Mouse (Mus musculus) stomach, embryonic 15.5 days (tissue): ENCODE measurements around the gene Gm27029. TPM values are rescaled to one million over a fixed set of nuclear protein-coding genes. Genes with fewer than 3 reads are reported as not detected.
A peak's percentile ranks its signal among the peaks of the same experiment; 100 is the strongest.
"Not testable (repeated sequence)": the region's sequence is repeated elsewhere in the genome, so short reads cannot be mapped to it uniquely, and the experiment has no call there.

ENCODE experiments used
- ATAC-seq: fragments of 200-750 bp; cut with Nextera tagmentation; 2 replicates; pipeline ENCODE4 v1.8.0; 2017; ENCODE audit warnings: low read depth, moderate number of reproducible peaks, moderate TSS enrichment; ENCODE audit not compliant: insufficient read depth, low FRiP score
- H3K27ac ChIP-seq: fragments of 300-500 bp; sonication (generic); 2 replicates; pipeline ENCODE4 v1.5.1; 2015; ENCODE audit warnings: mild to moderate bottlenecking, inconsistent platforms
- H3K27me3 ChIP-seq: fragments of 300-500 bp; sonication (generic); replicated peaks from 2 replicates; pipeline ENCODE4 v1.6.1; 2015; ENCODE audit warnings: inconsistent platforms
- H3K36me3 ChIP-seq: fragments of 300-500 bp; sonication (generic); 2 replicates; pipeline ENCODE4 v1.6.1; 2015; ENCODE audit warnings: inconsistent platforms
- H3K4me1 ChIP-seq: fragments of 300-500 bp; sonication (generic); 2 replicates; pipeline ENCODE4 v1.6.1; 2015; ENCODE audit warnings: inconsistent platforms
- H3K4me2 ChIP-seq: fragments of 300-500 bp; sonication (generic); 2 replicates; pipeline ENCODE4 v1.6.1; 2015; ENCODE audit warnings: mild to moderate bottlenecking, inconsistent platforms
- H3K4me3 ChIP-seq: fragments of 300-500 bp; sonication (generic); replicated peaks from 2 replicates; pipeline ENCODE4 v1.5.1; 2015; ENCODE audit warnings: inconsistent platforms
- H3K9ac ChIP-seq: fragments of 300-500 bp; sonication (generic); 2 replicates; pipeline ENCODE4 v1.6.1; 2015; ENCODE audit warnings: inconsistent platforms
- H3K9me3 ChIP-seq: fragments of 300-500 bp; sonication (generic); 2 replicates; pipeline ENCODE4 v1.6.1; 2016; ENCODE audit warnings: inconsistent platforms
- WGBS: fragments of 180-500 bp; shearing (Covaris S2); methylation state at CpG from one replicate; pipeline ENCODE4 v1.1.7; 2015; 5-methylcytosine and 5-hydroxymethylcytosine counted together
- polyA plus RNA-seq: library from polyadenylated mRNA; unstranded; fragments of >200 nt; fragmentation: Nextera tagmentation; extraction: Ambion mirVana; gene quantifications from 2 replicates; pipeline ENCODE4 v1.2.1, GENCODE M21; 2015

The Gm27029 gene
- polyA plus RNA-seq, 1 experiment from 2014 or later, result 12.3 TPM

DNA sequence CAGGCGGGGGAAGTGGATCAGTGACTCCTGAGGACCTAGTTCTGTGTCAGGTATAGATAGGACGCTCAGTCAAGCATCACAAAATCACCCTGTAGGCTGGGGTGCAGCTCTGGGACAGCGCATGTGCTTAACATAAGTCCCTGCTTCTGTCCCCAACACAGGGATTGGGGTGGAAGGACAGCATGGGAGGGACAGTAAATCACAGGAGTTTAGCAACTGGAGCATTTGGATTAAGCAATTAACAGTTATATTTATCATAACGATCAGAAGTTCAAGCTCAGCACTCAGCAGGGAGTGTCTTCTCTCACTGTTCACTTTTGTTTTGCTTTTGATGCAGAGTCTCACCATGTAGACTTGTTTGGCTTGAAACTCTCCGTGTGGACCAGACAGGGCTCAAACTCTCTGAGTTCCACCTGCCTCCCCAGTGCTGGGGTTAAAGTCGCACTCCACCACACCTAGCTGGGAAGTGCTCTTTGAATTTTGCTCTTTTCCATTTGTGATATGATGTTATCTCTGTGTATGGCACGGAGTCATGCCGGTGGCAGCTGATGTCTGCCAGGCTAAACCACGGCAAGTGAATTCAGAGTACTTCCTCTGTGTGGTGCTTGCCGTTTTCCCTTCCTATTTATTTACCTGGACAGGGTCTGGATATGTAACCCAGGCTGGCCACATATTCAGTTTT, 27.6 kb upstream of the Gm27029 start:
- 58% methylated on average over 10 of the region's 10 CpGs for WGBS
- Histone ChIP-seq H3K4me1 (peaks cover 12% of the 10 kb centered on the region), H3K4me2 (no peak overlapping the region), H3K9me3 (no peaks in the 10 kb centered on the region), H3K9ac (no peak overlapping the region), H3K4me3 (no peak overlapping the region), H3K27ac (no peak overlapping the region), H3K36me3 (no peaks in the 10 kb centered on the region), H3K27me3 (no peaks in the 10 kb centered on the region)
- no peak for ATAC-seq

DNA sequence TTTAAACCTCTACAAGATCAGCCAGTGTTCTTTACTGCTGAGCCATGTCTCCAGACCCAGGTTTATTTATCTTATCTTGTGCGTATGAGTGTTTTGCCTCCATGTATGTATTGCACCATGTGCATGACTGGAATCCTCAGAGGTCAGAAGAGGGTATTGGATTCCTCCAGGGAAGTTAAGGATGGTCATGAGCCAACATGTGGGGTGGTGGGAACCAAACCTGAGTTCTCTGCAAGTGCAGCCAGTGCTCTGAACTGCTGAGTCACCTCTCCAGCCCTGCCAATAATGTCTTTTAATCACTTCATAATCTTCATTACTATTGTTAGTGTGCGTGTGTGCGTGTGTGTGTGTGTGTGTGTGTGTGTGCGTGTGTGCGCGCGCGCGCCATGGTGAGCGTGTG, 26.9 kb upstream of the Gm27029 start:
- Histone ChIP-seq H3K9me3 (no peaks in the 10 kb centered on the region), H3K36me3 (no peaks in the 10 kb centered on the region), H3K4me1 (peaks cover 12% of the 10 kb centered on the region), H3K4me3 (no peak overlapping the region), H3K27me3 (no peaks in the 10 kb centered on the region), H3K9ac (no peak overlapping the region), H3K4me2 (no peak overlapping the region), H3K27ac (no peak overlapping the region; the same call in 1 of the 2 replicates)
- 87% methylated on average over 10 of the region's 10 CpGs for WGBS
- no peak for ATAC-seq

DNA sequence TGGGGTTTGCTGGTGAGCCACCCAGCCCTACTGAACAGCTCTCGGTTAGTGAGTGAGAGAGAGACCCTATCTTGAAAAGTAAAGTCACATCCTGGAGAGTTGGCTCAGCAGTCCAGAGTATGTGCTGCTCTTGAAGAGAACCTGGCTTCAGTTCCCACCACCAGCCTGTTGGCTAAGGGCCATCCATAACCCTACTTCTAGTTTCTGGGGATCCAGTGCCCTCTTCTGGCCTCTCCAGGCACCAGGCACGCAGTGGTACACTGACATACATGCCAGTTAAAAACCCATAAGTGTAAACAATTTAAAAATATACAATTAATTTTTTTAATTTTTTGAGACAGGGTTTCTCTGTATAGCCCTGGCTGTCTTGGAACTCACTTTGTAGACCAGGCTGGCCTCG, 25.8 kb upstream of the Gm27029 start:
- H3K9me3 ChIP-seq, result no peaks in the 10 kb centered on the region
- 83% methylated on average over 3 of the region's 3 CpGs for WGBS

DNA sequence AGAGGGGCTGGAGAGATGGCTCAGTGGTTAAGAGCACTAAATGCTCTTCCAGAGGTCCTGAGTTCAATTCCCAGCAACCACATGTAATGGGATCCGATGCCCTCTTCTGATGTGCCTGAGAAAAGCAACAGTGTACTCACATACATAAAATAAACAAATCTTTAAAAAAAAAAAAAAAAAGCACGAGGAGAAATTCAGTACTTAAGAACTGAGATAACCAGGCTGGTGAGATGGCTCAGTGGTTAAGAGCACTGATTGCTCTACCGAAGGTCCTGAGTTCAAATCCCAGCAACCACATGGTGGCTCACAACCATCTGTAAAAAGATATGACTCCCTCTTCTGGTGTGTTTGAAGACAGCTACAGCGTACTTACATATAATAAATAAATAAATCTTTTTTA, 25.0 kb upstream of the Gm27029 start:
- 69% methylated on average over 4 of the region's 4 CpGs for WGBS

More for the DNA sequence above, 25.8 kb upstream of the Gm27029 start:
- Histone ChIP-seq H3K4me1 (peaks cover 12% of the 10 kb centered on the region), H3K4me2 (no peak overlapping the region), H3K9ac (no peak overlapping the region), H3K4me3 (no peak overlapping the region), H3K36me3 (peaks cover 4% of the 10 kb centered on the region; the same call in 1 of the 2 replicates), H3K27me3 (no peaks in the 10 kb centered on the region), H3K27ac (no peak overlapping the region)
- ATAC-seq, result no peak

DNA sequence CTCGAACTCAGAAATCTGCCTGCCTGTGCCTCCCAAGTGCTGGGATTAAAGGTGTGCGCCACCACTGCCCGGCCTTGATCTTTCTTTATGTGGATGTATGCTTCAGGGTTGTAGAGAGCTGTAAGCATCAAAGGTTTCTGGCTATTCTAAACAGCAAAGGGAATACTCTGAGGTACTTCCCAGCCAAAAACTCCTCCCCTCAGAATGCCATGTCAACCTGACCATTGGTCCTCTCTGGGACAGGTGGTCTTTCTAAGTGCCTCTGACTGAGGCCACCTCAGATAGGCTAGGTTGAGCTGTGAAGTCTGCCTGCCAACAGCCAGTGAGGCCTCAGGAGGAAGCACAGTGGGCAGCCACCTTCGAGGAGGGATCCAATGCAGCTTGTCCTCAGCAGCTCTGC, 24.3 kb upstream of the Gm27029 start:
- ATAC-seq, result no peak
- Histone ChIP-seq H3K27me3 (no peaks in the 10 kb centered on the region), H3K9ac (no peak overlapping the region)

More for the DNA sequence above, 25.0 kb upstream of the Gm27029 start:
- H3K36me3 ChIP-seq, H3K9ac ChIP-seq, H3K27me3 ChIP-seq, ATAC-seq, H3K9me3 ChIP-seq, H3K27ac ChIP-seq, H3K4me3 ChIP-seq: not testable (repeated sequence)
- Histone ChIP-seq H3K4me2 (peak overlapping the region; percentile 54; the same call in 1 of the 2 replicates), H3K4me1 (peaks cover 14% of the 10 kb centered on the region)

DNA sequence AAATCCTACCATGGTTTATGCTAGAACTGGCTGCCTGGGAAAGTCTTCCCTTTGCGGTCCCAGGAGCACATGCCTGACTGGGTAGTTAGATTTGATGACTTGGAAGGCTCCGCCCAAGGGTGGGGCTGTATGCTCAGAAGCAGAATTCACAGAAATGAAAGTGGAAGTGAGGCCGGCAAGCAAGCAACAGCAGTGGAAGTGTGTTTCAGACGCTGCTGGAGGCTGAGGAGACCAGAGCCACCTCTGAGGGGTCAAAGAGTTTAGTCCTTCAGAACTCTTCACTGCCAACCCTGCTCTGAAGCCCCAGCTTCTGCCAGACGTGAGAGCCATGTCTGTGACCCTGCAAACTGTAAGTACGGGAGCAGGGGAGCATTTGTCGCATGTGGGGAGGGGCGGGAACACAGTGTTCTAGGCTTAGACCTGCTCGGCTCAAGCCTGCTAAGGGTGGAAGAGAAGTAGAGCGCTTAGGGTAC, 23.7 kb upstream of the Gm27029 start, which contains the start of gene Ifi35:
Ifi35 (plus strand) TSS at position 134 of the 473 bp plus-strand sequence.
- H3K9ac ChIP-seq, result peak within 1 kb of the TSS; percentile 37; the same call in 1 of the 2 replicates
- peak within 1 kb of the TSS; percentile 53 for H3K4me3 ChIP-seq
- H3K4me1 ChIP-seq, result peaks cover 23% of the 10 kb centered on the region
- H3K27ac ChIP-seq, result peak within 1 kb of the TSS; percentile 82
- peaks cover 20% of the 10 kb centered on the region for H3K36me3 ChIP-seq
- ATAC-seq, result peak; percentile 84
- H3K9me3 ChIP-seq, result no peaks in the 10 kb centered on the region
- H3K27me3 ChIP-seq, result no peaks in the 10 kb centered on the region
- peak within 1 kb of the TSS; percentile 54 for H3K4me2 ChIP-seq
- 12% methylated on average over 10 of the region's 10 CpGs for WGBS

More for the DNA sequence above, 24.3 kb upstream of the Gm27029 start:
- peak overlapping the region; percentile 54 for H3K4me2 ChIP-seq
- H3K9me3 ChIP-seq, result no peaks in the 10 kb centered on the region
- peaks cover 16% of the 10 kb centered on the region for H3K36me3 ChIP-seq
- WGBS, result 72% methylated on average over 4 of the region's 4 CpGs
- peak overlapping the region; percentile 53 for H3K4me3 ChIP-seq
- H3K27ac ChIP-seq, result peak overlapping the region; percentile 82
- H3K4me1 ChIP-seq, result peaks cover 19% of the 10 kb centered on the region

DNA sequence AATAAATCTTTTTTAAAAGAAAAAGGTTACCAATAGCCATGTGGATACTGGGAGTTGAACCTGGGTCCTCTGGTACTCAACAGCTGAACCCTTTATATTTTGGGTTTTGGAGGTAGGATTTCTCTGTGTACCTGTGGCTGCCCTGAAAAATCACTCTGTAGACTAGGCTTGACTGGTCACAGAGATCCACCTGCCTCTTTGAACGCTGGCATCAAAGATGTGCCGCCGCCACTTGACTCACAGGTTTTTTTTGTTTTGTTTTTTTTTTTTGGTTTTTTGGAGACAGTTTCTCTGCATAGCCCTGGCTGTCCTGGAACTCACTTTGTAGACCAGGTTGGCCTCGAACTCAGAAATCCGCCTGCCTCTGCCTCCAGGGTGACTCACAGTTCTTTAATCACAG, 23.2 kb upstream of the Gm27029 start:
- H3K4me3 ChIP-seq, result peak overlapping the region; percentile 53
- peaks cover 20% of the 10 kb centered on the region for H3K36me3 ChIP-seq
- peaks cover 23% of the 10 kb centered on the region for H3K4me1 ChIP-seq
- no peak for ATAC-seq
- H3K9me3 ChIP-seq, result no peaks in the 10 kb centered on the region
- H3K4me2 ChIP-seq, result peak overlapping the region; percentile 54
- H3K9ac ChIP-seq, result no peak overlapping the region
- H3K27ac ChIP-seq, result peak overlapping the region; percentile 82
- no peaks in the 10 kb centered on the region for H3K27me3 ChIP-seq
- 89% methylated on average over 5 of the region's 5 CpGs for WGBS

DNA sequence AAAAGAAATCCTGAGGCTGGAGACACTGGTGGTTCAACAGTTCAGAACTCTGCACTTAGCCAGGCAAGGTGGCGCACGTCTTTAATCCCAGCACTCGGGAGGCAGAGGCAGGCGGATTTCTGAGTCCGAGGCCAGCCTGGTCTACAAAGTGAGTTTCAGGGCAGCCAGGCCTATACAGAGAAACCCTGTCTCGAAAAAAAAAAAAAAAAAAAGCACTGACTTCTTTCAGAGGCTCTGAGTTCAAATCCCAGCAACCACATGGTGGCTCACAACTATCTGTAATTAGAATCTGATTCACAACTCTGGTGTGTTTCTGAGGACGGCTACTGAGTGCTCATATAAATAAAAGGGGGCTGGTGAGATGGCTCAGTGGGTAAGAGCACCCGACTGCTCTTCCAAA, 22.3 kb upstream of the Gm27029 start:
- H3K9ac ChIP-seq, H3K27me3 ChIP-seq, ATAC-seq, H3K4me3 ChIP-seq, H3K9me3 ChIP-seq, H3K4me2 ChIP-seq, H3K27ac ChIP-seq: not testable (repeated sequence)
- Histone ChIP-seq H3K4me1 (peaks cover 23% of the 10 kb centered on the region), H3K36me3 (peaks cover 20% of the 10 kb centered on the region)
- 93% methylated on average over 8 of the region's 8 CpGs for WGBS

DNA sequence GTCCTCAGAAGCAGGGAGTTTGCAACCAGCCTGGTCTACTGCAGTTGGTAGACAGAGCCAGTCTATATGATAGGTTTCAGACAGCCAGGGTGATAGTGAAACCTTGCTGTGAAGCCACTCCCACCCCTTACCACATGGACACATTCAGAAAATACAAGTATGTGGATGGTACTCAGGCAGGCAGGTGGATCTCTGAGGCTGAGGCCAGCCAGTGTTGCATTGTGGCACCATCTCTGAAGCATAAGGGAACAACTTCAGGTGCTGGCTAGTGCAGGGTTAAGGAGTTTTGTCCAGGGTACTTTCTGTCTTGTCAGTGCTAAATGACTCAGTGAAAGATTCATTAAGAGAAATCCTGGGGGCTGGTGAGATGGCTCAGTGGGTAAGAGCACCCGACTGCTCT, 21.7 kb upstream of the Gm27029 start:
- H3K27me3 ChIP-seq, result no peaks in the 10 kb centered on the region
- H3K9ac ChIP-seq, result no peak overlapping the region
- no peak overlapping the region for H3K4me2 ChIP-seq
- 83% methylated on average over 1 of the region's 1 CpGs for WGBS
- peaks cover 20% of the 10 kb centered on the region for H3K36me3 ChIP-seq
- H3K27ac ChIP-seq, result no peak overlapping the region
- no peak for ATAC-seq
- H3K4me3 ChIP-seq, result no peak overlapping the region
- H3K4me1 ChIP-seq, result peaks cover 23% of the 10 kb centered on the region
- H3K9me3 ChIP-seq, result no peaks in the 10 kb centered on the region

DNA sequence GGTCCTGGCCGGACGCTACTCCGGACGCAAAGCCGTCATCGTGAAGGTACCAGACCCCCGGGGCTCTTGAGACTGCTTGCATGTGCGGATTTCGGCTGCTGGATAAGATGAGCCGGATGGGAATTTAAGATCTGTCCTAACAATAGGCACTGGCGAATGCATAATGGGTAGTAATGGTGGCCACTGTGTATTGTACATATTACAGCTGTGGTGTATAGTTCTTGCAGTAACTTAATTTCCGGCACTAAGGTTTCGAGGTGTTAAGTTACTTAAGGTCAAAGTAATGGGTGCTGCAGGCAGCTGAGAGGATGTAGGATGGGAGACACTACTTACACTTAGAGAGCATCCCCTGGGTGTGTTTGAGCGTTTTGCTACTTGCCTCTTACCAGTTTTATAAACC, 18.2 kb upstream of the Gm27029 start:
- WGBS, result under 1% methylated on average over 14 of the region's 14 CpGs
- no peak for ATAC-seq
- peak overlapping the region; percentile 89 for H3K9ac ChIP-seq

DNA sequence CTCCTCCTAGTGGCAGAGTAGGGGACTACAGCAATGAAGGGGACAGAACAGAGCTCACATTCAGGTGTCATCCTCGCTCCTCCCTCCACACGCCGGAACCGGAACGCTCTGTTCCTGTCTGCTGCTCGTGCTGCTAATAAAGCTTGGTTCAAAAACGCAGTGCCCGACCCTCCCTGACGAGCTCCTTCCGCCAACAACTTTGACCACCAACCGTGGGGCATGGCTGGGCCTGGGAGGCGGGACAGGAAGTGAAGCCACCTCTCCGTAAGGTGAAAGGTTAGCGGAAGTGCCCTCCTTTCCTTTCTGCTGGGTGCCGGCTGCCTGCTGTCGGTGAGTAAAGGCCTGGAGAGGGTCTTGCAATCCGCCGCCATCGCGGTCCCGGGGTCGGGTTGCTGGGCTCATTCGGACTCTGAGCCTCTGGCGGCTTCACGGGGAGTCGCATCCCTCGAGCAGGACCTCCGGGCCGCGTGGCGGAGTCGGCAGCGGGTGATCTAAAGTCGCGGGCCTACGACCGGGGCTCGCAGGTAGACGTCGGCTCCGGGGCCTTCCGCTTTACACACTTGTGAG, 17.6 kb upstream of the Gm27029 start, which contains the start of gene Rpl27:
Rpl27 (plus strand) TSS at position 172 of the 567 bp plus-strand sequence.
- no peaks in the 10 kb centered on the region for H3K9me3 ChIP-seq
- H3K27ac ChIP-seq, result peak within 1 kb of the TSS; percentile 84
- under 1% methylated on average over 42 of the region's 42 CpGs for WGBS
- peak within 1 kb of the TSS; percentile 81 for H3K4me3 ChIP-seq
- peak within 1 kb of the TSS; percentile 89 for H3K9ac ChIP-seq
- peaks cover 20% of the 10 kb centered on the region for H3K36me3 ChIP-seq
- H3K4me1 ChIP-seq, result peaks cover 12% of the 10 kb centered on the region; the same call in 1 of the 2 replicates
- no peaks in the 10 kb centered on the region for H3K27me3 ChIP-seq
- H3K4me2 ChIP-seq, result peak within 1 kb of the TSS; percentile 88
- peak; percentile 99 for ATAC-seq

More for the DNA sequence above, 18.2 kb upstream of the Gm27029 start:
- H3K4me1 ChIP-seq, result peaks cover 12% of the 10 kb centered on the region; the same call in 1 of the 2 replicates
- H3K4me2 ChIP-seq, result peak overlapping the region; percentile 88
- no peaks in the 10 kb centered on the region for H3K27me3 ChIP-seq
- H3K36me3 ChIP-seq, result peaks cover 20% of the 10 kb centered on the region
- no peaks in the 10 kb centered on the region for H3K9me3 ChIP-seq
- peak overlapping the region; percentile 81 for H3K4me3 ChIP-seq
- H3K27ac ChIP-seq, result peak overlapping the region; percentile 84
